Comparison of ENCODE assay signal across 12 mouse cellular contexts in genomic region chr14:101830116-101830515, GRCm38 (mm10).
A peak's percentile ranks its signal among the peaks of the same experiment; 100 is the strongest.
DNase-seq lines count a peak whose midpoint lies in the region; ATAC-seq and TF ChIP-seq lines count a peak whose summit lies in the region.
"Had no signal": no experiment of that assay in that cellular context is flagged by ENCODE, and none has a peak within 500 bp of the region (broad histone marks: within the 10 kb centered on the region; RNA-seq: fewer than 3 reads in every experiment).

No protein-coding gene starts in this region.

- H3K27ac ChIP-seq in hindbrain, postnatal 0 days = peak overlapping the region; percentile 12; the same call in 1 of the 2 replicates
- no peak overlapping the region for H3K27ac ChIP-seq in hindbrain, embryonic 11.5 days (ENCODE audit: low read depth, low read length)
- H3K27ac ChIP-seq in embryonic facial prominence, embryonic 10.5 days (replicated peaks) = no peak overlapping the region
- H3K27ac ChIP-seq: forebrain, embryonic 15.5 days had no signal

- H3K4me3 ChIP-seq in hindbrain, postnatal 0 days (ENCODE audit: low read length) = no peak overlapping the region
- no peak overlapping the region for H3K4me3 ChIP-seq in hindbrain, embryonic 11.5 days (ENCODE audit: low read depth, low read length)
- H3K4me3 ChIP-seq in embryonic facial prominence, embryonic 10.5 days = no peak overlapping the region
- H3K4me3 ChIP-seq: forebrain, embryonic 15.5 days had no signal

- no peaks in the 10 kb centered on the region for H3K9me3 ChIP-seq in hindbrain, postnatal 0 days (ENCODE audit: low read length)
- no peaks in the 10 kb centered on the region for H3K9me3 ChIP-seq in hindbrain, embryonic 11.5 days (ENCODE audit: control insufficient read depth, low read length)
- no peaks in the 10 kb centered on the region for H3K9me3 ChIP-seq in embryonic facial prominence, embryonic 10.5 days
- H3K9me3 ChIP-seq: forebrain, embryonic 15.5 days had no signal

- H3K9ac ChIP-seq in hindbrain, postnatal 0 days (replicated peaks; ENCODE audit: low read length) = no peak overlapping the region
- H3K9ac ChIP-seq in hindbrain, embryonic 11.5 days (ENCODE audit: low read depth, low read length) = no peak overlapping the region
- H3K9ac ChIP-seq: forebrain, embryonic 15.5 days had no signal

- no peak for TF ChIP-seq CTCF in hindbrain, postnatal 0 days (IDR thresholded peaks at IDR 0.05; ENCODE audit: low read depth)

- 35% methylated on average over 6 of the region's 6 CpGs for WGBS in hindbrain, postnatal 0 days
- 75% methylated on average over 6 of the region's 6 CpGs for WGBS in hindbrain, embryonic 11.5 days
- 68% methylated on average over 6 of the region's 6 CpGs for WGBS in embryonic facial prominence, embryonic 10.5 days

- peak; percentile 84 for ATAC-seq in hindbrain, postnatal 0 days
- ATAC-seq in hindbrain, embryonic 11.5 days (ENCODE audit: low FRiP score) = no peak
- ATAC-seq: forebrain, embryonic 15.5 days; midbrain, embryonic 16.5 days had no signal

- H3K36me3 ChIP-seq in hindbrain, postnatal 0 days (ENCODE audit: insufficient read depth, low read length) = no peaks in the 10 kb centered on the region
- H3K36me3 ChIP-seq in hindbrain, embryonic 11.5 days (ENCODE audit: control insufficient read depth, insufficient read depth, low read length) = no peaks in the 10 kb centered on the region
- H3K36me3 ChIP-seq in embryonic facial prominence, embryonic 10.5 days (replicated peaks) = no peaks in the 10 kb centered on the region
- H3K36me3 ChIP-seq: forebrain, embryonic 15.5 days had no signal

- H3K4me1 ChIP-seq in hindbrain, postnatal 0 days (ENCODE audit: insufficient read depth, low read length) = peaks cover 7% of the 10 kb centered on the region; the same call in 1 of the 2 replicates
- H3K4me1 ChIP-seq in hindbrain, embryonic 11.5 days (replicated peaks; ENCODE audit: control insufficient read depth, insufficient read depth, low read length) = no peaks in the 10 kb centered on the region
- H3K4me1 ChIP-seq in embryonic facial prominence, embryonic 10.5 days = peaks cover 11% of the 10 kb centered on the region

- H3K27me3 ChIP-seq in hindbrain, postnatal 0 days (ENCODE audit: insufficient read depth, low read length) = no peaks in the 10 kb centered on the region
- no peaks in the 10 kb centered on the region for H3K27me3 ChIP-seq in hindbrain, embryonic 11.5 days (ENCODE audit: control insufficient read depth, insufficient read depth, low read length)
- no peaks in the 10 kb centered on the region for H3K27me3 ChIP-seq in embryonic facial prominence, embryonic 10.5 days (replicated peaks; ENCODE audit: low read depth, poor library complexity, severe bottlenecking)
- H3K27me3 ChIP-seq: forebrain, embryonic 15.5 days had no signal

- no peak overlapping the region for H3K4me2 ChIP-seq in hindbrain, postnatal 0 days (ENCODE audit: low read depth, low read length)
- no peak overlapping the region for H3K4me2 ChIP-seq in hindbrain, embryonic 11.5 days (replicated peaks; ENCODE audit: low read depth, low read length)
- H3K4me2 ChIP-seq: forebrain, embryonic 15.5 days; liver, embryonic 11.5 days had no signal

- DNase-seq in hindbrain, postnatal 0 days (ENCODE audit: low spot score) = peak; percentile 62
- no peak for DNase-seq in hindbrain, embryonic 11.5 days (ENCODE audit: low spot score)
- DNase-seq in gastrocnemius, adult 8-10 months (ENCODE audit: low spot score in 2 of 2) = peak; percentile 16 to 52
- DNase-seq in heart, postnatal 4 days = peak; percentile 23
- DNase-seq in lung, postnatal 36 days = peak; percentile 41
- DNase-seq in embryonic facial prominence, embryonic 10.5 days (ENCODE audit: low spot score) = no peak
- DNase-seq in spleen, postnatal 10 days (ENCODE audit: low spot score in 2 of 2) = no peak
- DNase-seq: adrenal gland, adult 2 months; cerebellum, adult 9-11 months had no signal

Comparison
In these comparisons a context has a peak if more than half of its experiments do, and no peak if none do; other contexts are left out.
1. DNase-seq: peak in hindbrain, postnatal 0 days (single experiment), gastrocnemius, adult 8-10 months (2 of 2), heart, postnatal 4 days (single experiment) and lung, postnatal 36 days (single experiment); none in hindbrain, embryonic 11.5 days (single experiment), embryonic facial prominence, embryonic 10.5 days (single experiment) and spleen, postnatal 10 days (0 of 2).